Mouse (Mus musculus) cerebellum, adult 2 months (tissue): ENCODE data around the gene Fam240a. TPM values are rescaled to one million over a fixed set of nuclear protein-coding genes. Genes with fewer than 3 reads are reported as not detected.

Experiments
- DNase-seq, 2 experiments: peaks; one replicate each; pipeline ENCODE4 v3.0.0; 2021
- H3K27ac ChIP-seq: fragments of 200-500 bp; 2 replicates; pipeline ENCODE4 v1.5.1; 2012; ENCODE audit warnings: low read length, control low read depth, inconsistent platforms; ENCODE audit not compliant: insufficient read depth
- H3K27me3 ChIP-seq: fragments of 200-500 bp; 2 replicates; pipeline ENCODE4 v1.6.1; 2012; ENCODE audit warnings: inconsistent platforms, mild to moderate bottlenecking, low read length, moderate library complexity; ENCODE audit not compliant: control insufficient read depth, insufficient read depth
- H3K4me1 ChIP-seq: fragments of 200-500 bp; 2 replicates; pipeline ENCODE4 v1.6.1; 2011; ENCODE audit warnings: low read length; ENCODE audit not compliant: control insufficient read depth, insufficient read depth
- H3K4me3 ChIP-seq: fragments of 200-500 bp; replicated peaks from 2 replicates; pipeline ENCODE3; 2011; ENCODE audit warnings: mild to moderate bottlenecking, low read depth, low read length, control low read depth; ENCODE audit not compliant: insufficient read depth
- CTCF ChIP-seq: fragments of 200-500 bp; IDR thresholded peaks from 2 replicates; pipeline ENCODE4 v1.5.1; 2011; ENCODE audit warnings: low read depth, mild to moderate bottlenecking, control low read depth, low read length, moderate library complexity, borderline replicate concordance; ENCODE audit not compliant: insufficient read depth
- POLR2A ChIP-seq: fragments of 200-500 bp; IDR thresholded peaks from 2 replicates; pipeline ENCODE4 v1.6.1; 2011; ENCODE audit warnings: low read length, control low read depth, borderline replicate concordance; ENCODE audit not compliant: insufficient read depth
- WGBS: fragments of 180-500 bp; shearing (Covaris S2); methylation state at CpG from one replicate; pipeline ENCODE4 v1.1.7; 2018; 5-methylcytosine and 5-hydroxymethylcytosine counted together
- polyA plus RNA-seq: library from polyadenylated mRNA; depleted of rRNA; stranded (reverse); fragments of >200 nt; gene quantifications from 2 replicates; pipeline ENCODE4 v1.2.3, GENCODE M21; 2012

Fam240a gene
- polyA plus RNA-seq, 1 experiment, result not detected

DNA sequence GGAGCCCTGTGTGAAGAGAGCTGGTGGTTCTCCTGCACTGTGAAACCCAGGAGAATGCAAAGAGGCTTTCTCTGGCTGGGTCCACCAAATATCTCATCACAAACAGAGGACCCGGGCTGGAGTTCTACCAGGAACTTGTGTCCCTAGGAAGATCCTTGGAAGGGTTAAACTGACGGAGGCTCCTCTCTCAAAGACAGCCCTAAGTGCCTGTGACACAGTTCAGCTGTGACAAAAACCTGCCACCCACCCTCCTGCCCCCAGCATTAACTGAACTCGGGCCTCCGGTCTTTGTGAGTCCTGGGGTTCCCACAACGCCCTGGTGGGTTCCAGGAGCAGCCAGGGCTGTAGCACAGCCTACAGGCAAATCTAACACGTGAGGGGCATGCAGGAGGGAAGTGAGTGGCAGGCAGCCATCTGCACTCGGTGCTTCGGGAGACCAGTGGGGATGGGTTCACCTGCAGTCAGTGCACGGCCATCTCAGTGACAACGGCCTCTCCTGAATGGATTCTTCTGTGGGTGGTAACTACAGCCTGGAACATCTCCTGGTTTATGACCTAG lies 17.1 kb downstream of the Fam240a start:
- TF ChIP-seq CTCF (no peak), POLR2A (no peak)
- WGBS, result 47% methylated on average over 10 of the region's 10 CpGs
- H3K4me1 ChIP-seq, result no peaks in the 10 kb centered on the region; the same call in 1 of the 2 replicates
- H3K27me3 ChIP-seq, result no peaks in the 10 kb centered on the region
- no peak for DNase-seq
- no peak overlapping the region for H3K27ac ChIP-seq
- H3K4me3 ChIP-seq, result no peak overlapping the region

DNA sequence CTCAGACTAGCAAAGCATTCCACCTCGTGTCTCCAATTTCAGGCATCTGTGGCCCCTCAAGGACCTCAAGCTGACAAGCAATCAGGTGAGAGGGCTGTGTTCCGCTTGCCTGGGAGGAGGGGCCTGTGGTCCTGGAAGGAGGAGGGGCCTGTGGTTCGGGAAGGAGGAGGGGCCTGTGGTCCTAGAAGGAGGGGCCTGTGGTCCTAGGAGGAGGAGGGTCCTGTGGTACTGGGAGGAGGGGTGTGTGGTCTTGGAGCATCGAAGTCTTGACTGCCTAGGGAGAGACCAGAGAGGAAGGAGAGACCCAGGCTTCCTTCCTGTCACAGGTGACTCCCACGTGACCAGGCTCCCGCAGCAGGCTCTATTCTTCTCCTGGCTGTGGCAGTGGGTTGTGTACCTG lies 20.1 kb downstream of the Fam240a start:
- 30% methylated on average over 6 of the region's 6 CpGs for WGBS
- DNase-seq, result no peak
- no peak overlapping the region for H3K4me3 ChIP-seq
- no peak overlapping the region for H3K27ac ChIP-seq
- TF ChIP-seq CTCF, result no peak
- no peak for TF ChIP-seq POLR2A
- H3K4me1 ChIP-seq, result no peaks in the 10 kb centered on the region; the same call in 1 of the 2 replicates
- no peaks in the 10 kb centered on the region for H3K27me3 ChIP-seq

DNA sequence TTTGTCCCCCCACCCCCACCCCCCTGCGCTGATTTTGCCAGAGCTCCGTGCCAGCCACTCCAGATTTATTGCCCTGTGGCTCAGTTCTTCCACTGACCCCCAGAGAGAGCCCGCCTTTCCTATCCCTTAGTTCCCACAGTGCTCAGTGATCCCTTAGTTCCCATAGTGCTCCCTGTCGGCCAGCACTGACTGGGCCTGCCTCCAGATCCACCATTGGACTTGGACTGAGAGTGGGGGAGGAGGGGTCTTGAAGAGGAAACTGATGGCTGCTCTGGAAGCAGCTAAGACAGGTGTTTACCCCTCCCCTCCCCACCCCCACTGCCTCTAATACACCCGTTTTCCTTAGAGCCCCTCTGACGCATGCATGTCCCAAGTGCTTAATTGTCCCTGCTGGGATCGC lies 20.7 kb downstream of the Fam240a start:
- WGBS, result 19% methylated on average over 7 of the region's 7 CpGs
- no peak for DNase-seq
- TF ChIP-seq CTCF (no peak), POLR2A (no peak)
- no peaks in the 10 kb centered on the region; the same call in 1 of the 2 replicates for H3K4me1 ChIP-seq
- H3K27ac ChIP-seq, result no peak overlapping the region
- no peak overlapping the region for H3K4me3 ChIP-seq
- no peaks in the 10 kb centered on the region for H3K27me3 ChIP-seq

DNA sequence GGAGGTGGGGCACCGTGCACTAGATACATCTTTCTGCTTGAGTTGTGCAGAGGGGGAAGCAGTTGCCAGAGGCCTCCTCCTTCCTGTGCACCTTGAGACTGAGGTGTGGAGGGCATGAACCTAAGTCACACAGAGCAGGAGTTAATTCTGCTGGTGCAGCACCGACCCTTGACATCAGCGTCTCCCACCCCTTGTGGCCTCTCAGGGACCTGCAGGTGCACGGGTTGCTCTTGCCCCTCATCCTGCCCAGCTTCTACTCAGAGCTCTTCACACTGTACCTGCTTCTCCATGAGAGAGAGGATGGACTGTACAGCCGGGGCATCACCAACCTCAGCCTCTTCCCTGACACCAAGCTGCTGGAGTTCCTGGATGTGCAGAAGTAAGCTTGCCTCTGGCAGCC lies 21.2 kb downstream of the Fam240a start:
- Histone ChIP-seq H3K4me3 (no peak overlapping the region), H3K27me3 (no peaks in the 10 kb centered on the region), H3K27ac (no peak overlapping the region), H3K4me1 (no peaks in the 10 kb centered on the region)
- WGBS, result 59% methylated on average over 5 of the region's 5 CpGs
- TF ChIP-seq CTCF (no peak), POLR2A (no peak)
- DNase-seq, result no peak

DNA sequence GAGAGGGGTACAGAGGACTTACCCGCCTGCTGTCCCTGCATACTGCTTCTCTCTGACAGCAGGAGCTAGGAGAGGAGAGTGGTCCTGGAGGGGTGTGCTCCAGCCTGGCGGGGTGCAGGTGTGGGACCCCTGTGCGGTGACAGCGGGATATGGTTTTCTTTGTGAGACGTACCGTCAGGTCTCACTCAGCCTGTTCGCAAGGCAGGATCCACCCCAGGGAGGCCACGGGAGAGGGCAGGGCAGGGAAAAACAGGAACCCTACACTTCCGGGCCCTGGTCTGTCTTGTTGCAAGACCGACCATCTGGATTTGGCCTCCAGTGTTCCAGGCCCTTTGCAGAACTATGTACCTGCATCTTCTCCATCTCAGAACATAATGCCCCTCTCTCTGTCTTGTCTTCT lies 23.2 kb downstream of the Fam240a start:
- Histone ChIP-seq H3K4me1 (no peaks in the 10 kb centered on the region), H3K27me3 (no peaks in the 10 kb centered on the region), H3K27ac (no peak overlapping the region), H3K4me3 (no peak overlapping the region)
- TF ChIP-seq CTCF (no peak), POLR2A (no peak)
- no peak for DNase-seq
- 83% methylated on average over 10 of the region's 10 CpGs for WGBS

DNA sequence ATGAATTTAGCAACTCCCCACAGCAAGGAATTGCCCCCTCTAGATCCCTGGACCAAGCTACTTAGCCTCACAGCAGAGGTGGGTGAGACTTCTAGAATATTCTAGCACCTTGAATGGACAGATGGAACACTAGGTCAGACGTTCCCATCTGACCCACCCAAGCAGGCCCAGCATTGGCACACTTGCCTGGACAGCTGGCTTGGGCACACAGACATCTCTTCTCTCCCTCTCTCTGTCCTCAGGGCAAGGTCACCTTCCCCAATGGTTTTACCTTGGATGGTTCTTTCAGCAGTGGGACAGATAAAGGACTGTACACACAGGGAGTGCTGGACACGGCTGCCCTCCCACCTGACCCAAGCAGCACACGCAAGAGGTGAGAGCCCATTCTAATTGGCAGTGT lies 24.1 kb downstream of the Fam240a start:
- Histone ChIP-seq H3K27me3 (no peaks in the 10 kb centered on the region), H3K4me3 (no peak overlapping the region), H3K27ac (no peak overlapping the region), H3K4me1 (no peaks in the 10 kb centered on the region)
- 47% methylated on average over 3 of the region's 3 CpGs for WGBS
- no peak for DNase-seq
- TF ChIP-seq CTCF, result no peak
- no peak for TF ChIP-seq POLR2A

DNA sequence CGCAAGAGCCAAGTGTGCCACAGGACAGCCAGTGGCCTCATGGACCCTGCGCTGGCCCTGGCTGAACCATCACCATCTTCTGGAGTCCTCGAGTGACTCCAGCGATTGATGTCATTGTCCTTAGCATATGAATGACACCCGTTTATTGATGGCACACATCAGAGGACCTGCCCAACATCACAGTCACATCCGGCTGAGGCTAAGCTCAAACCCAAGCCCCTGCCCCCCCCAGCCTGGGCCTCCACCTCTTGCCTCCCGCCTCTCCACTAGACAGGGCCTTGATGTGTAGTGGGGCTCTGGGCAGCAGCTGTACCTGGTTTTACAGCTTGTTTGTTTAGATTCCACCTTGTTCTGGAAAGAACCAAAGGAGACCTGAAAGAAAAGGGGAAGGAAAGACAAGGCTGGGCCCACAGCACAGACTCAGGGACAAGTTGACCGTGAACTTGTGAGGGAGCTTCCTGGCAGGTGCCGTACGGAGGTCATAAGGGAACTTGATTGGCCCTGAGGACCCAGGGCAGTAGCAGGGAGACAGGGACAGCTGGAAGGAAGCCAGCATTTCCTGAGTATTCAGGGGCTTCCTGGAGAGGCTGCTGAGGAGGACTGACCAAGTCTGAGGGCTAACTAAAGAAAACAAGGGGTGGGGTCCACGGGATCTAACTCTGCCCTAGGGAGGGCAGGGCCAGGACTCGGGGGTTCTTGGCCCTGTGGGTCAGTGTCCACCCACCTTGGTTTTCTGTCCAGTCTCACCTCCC lies 25.4 kb downstream of the Fam240a start:
- DNase-seq, result no peak
- Histone ChIP-seq H3K4me3 (no peak overlapping the region), H3K27me3 (no peaks in the 10 kb centered on the region), H3K4me1 (no peaks in the 10 kb centered on the region), H3K27ac (no peak overlapping the region)
- WGBS, result 84% methylated on average over 12 of the region's 12 CpGs
- TF ChIP-seq POLR2A (no peak), CTCF (no peak)
